Mouse (Mus musculus): ENCODE data around the gene Galnt18.

GRCm38 (mm10) chr7:111795059-111795458 is 15.3 kb upstream of the Galnt18 start:
- TF ChIP-seq POLR2A (IDR thresholded peaks at IDR 0.05; ENCODE audit: extremely low read depth, insufficient read depth, low read length) (no peak), CTCF (IDR thresholded peaks at IDR 0.05; ENCODE audit: extremely low read depth, insufficient read depth, low read length) (no peak)

Measured in cortical plate, adult 2 months (tissue).